Mouse (Mus musculus): Measurements from ENCODE around the gene Klf2.

The Klf2 gene

GRCm38 (mm10) chr8:72333429-72334143 is 14.8 kb downstream of the Klf2 start:
- no peak for DNase-seq (ENCODE audit: low spot score)

- DNase-seq (ENCODE audit: low spot score) = no peak
These were observed 15.4 kb downstream of the Klf2 start for GRCm38 (mm10) chr8:72334144-72334641.

- DNase-seq (ENCODE audit: low spot score) = no peak
These were observed 17.4 kb downstream of the Klf2 start for GRCm38 (mm10) chr8:72336273-72336672.

DNA sequence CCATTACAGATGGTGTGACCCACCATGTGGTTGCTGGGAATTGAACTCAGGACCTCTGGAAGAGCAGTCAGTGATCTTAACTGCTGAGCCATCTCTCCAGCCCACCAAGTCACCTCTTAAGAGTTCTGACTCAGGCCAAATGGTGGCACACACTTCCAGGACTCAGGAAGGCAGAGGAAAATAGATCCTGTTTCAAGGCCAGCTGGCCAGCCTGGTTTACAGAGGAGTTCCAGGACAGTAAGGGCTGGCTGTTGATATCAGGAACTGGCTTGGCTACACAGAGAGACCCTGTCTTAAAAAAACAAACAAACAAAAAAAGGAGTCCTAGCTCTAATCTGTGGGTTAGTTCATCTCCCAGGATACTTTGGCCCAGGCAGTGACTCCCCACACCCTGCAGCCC is 18.2 kb downstream of the Klf2 start:
- DNase-seq (ENCODE audit: low spot score) = no peak

DNA sequence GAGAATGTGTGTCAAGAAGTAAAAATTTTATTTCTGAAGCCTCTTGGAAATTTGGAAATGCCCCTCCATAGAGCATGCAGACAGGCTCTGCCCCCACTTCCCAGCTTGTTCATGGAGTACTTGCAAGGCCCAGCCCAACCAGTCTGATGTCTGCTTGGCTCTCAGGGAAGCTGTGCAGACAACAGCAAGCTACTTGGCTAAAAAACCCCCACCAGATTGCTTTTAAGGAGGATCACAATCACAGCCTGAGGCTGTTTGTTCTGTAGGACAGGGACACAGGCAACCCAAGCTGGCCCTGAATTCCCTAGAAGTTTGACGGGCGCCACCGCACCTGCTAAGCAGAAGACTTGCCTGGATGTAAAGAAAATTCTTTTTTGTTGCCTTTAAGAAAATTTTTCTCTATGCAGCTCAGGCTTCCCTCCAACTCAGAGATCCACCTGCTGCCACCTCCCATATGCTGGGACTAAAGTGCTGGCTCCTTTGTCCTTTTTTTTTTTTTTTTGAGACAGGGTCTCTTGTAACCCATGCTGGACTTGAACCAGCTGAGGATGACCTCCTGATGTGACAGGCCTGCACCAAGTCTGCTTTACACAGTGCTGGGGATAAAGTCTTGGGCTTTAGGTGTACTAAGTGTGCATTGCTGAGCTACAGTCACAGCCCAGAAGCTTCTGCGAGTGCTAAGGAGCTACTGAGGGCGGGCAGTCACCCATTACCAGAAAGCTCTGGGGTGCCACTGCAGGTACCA is 23.9 kb downstream of the Klf2 start:
- DNase-seq (ENCODE audit: low spot score) = no peak

- no peak for DNase-seq (ENCODE audit: low spot score)
These were observed 24.9 kb downstream of the Klf2 start for GRCm38 (mm10) chr8:72343725-72344124.

GRCm38 (mm10) chr8:72347553-72347952 is 28.7 kb downstream of the Klf2 start:
- no peak for DNase-seq (ENCODE audit: low spot score)

DNA sequence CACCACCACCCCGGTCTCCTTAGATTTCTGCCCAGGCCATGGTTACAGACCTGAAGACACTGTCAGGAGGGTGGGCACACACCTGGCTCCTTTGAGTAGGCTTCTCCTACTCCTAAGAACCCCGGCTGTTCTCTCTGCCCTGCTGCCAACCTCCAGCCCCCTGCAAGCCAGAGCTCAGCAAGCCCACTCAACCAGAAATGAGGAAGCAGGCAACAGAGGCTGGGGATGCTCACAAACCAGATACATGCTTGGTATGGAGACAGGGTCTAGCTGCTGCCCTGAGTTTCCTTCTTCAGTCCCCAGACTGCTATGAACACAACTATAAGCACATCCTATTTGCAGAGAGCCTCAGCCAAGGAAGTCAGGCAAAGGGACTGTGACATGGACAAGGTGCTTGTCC is 29.3 kb downstream of the Klf2 start:
- DNase-seq (ENCODE audit: low spot score) = no peak

DNA sequence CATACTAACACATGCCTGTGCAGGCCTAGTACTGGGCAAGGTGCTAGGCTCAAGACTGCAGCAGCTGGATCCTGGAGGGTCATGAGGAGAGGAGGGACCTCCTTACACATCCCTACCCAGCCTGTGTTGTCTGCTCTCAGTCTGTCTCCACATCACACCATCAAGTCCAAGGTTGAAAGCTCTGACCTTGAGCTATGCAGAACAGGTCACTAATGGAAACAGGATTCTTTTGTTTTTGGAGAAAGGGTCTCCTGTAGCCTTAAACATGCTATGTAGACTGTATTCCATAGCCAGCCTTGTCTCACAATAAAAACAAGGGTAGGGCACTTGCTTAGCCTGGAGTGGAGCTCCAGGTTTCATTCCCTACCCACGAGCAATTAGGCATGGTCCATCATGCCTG is 30.1 kb downstream of the Klf2 start:
- DNase-seq (ENCODE audit: low spot score) = no peak

DNA sequence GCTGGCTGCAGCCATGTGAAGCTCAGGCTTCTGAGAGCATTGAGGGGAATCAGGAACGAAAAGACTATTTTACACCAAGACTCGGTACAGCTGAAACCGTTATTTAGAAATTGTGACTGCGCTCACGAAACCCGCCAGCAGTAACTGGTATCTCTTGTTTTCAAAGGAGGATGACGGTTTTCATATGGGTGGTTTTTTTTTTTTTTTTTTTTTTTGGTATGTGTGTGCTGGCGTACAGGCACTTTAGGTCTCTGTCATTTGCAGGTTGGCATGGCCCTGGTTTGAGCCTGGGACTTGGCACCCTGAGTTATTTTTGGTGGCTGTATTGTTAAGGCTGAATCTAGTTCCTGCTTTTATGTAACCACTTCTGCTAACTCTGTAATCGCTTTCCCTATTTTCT is 31.0 kb downstream of the Klf2 start:
- no peak for DNase-seq (ENCODE audit: low spot score)

GRCm38 (mm10) chr8:72350727-72351126 is 31.9 kb downstream of the Klf2 start:
- no peak for DNase-seq (ENCODE audit: low spot score)

DNA sequence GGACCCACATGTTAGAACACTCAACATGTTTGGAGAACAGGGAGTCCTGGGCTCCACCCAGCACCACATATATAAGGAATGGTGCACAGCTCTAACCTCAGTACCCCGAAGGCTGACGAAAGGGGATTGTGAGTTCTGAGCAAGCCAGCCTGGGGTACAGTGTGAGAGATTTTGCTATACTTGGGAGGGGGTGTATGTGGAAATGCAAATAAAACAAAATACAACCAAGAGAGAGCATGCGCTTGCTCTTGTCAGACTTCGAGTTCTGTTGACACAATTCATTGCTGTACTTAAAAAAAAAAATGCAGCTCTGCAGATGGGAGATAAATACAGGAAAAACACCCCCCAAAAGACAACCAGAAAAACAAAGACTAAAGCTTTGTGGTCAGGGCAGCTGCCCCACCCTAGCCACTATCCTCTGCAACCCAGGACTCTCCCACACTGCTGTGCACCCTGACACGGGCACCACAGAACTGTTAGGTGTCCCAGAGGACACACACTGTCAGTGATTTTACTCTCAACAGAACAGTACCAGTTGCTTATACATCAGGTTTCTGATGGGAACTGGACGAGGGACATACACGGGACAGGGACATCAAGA is 32.7 kb downstream of the Klf2 start:
- no peak for DNase-seq (ENCODE audit: low spot score)

DNA sequence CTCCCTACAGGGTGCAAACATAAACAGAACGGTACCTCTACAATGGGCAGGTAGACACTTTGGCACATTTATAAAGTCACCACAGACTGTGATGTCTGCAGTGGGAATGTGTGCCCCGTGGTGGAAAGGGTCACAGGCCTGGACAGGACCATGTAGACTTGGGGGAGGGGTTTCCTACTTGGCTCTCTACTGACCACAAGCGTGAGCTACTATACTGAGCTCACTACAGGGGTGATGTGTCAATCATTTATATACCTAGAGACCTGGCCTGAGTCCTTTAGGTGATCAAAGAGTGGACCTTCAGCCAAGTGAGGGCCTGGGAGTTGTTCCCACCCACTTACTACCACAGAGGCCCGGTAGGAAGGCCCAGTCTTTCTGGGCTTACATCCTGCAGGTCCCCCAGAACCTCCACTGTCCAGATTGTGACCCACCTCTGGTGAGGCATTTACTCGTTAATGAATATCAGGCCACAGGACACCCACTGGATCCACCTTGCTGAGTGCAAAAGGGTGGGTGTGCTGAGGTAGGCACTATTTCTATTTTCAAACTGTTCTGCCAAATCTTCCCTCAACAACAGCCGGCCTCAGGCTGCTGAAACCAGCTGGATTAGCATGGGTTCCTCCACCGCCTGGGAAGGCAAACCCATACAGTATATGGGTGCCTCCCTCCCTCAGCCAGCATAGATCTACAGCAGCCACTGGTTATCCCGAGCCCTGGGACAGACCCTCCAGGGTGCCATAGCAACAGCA is 34.3 kb downstream of the Klf2 start:
- DNase-seq (ENCODE audit: low spot score) = no peak

GRCm38 (mm10) chr8:72353700-72354045 is 34.8 kb downstream of the Klf2 start:
- DNase-seq (ENCODE audit: low spot score) = no peak

- DNase-seq (ENCODE audit: low spot score) = peak; percentile 17
These were observed 35.4 kb downstream of the Klf2 start for GRCm38 (mm10) chr8:72354272-72354671.

GRCm38 (mm10) chr8:72356593-72356992 is 37.8 kb downstream of the Klf2 start:
- no peak for DNase-seq (ENCODE audit: low spot score)

GRCm38 (mm10) chr8:72360162-72360561 is 41.3 kb downstream of the Klf2 start:
- DNase-seq (ENCODE audit: low spot score) = no peak

- no peak for DNase-seq (ENCODE audit: low spot score)
These were observed 43.9 kb downstream of the Klf2 start for GRCm38 (mm10) chr8:72362754-72363153.

DNA sequence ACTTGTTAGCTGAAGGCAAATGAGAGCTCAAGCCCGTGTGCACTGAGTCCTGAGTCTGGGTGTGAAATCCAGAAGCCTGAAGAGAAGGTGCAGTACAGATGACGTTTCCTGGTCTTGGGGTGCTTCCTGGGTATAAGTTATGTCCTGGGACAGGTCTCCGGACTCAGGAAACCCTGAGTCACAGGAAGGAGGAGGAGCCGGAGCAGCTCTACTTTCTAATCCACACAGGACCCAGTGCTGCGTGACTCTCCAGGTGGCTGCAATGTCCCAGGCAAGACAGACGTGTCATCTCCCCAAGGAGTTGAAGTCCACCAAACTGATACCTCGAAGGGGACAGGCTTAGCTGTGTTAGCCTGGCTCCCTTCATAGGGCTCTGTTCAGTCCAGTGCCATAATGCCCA is 44.6 kb downstream of the Klf2 start:
- no peak for DNase-seq (ENCODE audit: low spot score)

GRCm38 (mm10) chr8:72365016-72365415 is 46.2 kb downstream of the Klf2 start:
- no peak for DNase-seq (ENCODE audit: low spot score)

- DNase-seq (ENCODE audit: low spot score) = peak; percentile 33
These were observed 47.0 kb downstream of the Klf2 start for GRCm38 (mm10) chr8:72365826-72366225.

DNA sequence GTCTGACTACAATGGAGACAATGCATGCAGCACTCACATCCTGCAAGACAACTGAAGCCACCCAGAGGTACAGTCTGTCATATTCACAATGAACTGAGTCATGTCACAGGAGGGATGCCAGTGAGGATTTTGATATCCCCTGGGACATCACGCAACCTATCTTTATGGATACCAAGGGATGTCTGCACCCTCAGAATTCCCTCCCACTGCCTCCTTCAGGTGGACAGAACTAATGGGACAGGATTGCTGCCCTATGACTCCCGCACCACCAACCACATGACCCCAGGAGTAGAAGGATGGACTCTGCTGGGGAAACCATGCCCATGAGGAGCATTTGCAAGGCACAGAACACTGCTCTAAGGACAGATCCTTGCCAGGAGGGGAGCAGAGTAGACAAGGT is 47.6 kb downstream of the Klf2 start:
- no peak for DNase-seq (ENCODE audit: low spot score)
